Mouse (Mus musculus) MEL (cell line): ENCODE measurements around the gene Dlg2.

ENCODE experiments used
- CHD1 ChIP-seq: IDR thresholded peaks from 2 replicates; pipeline ENCODE4 v1.6.1; 2012; ENCODE audit warnings: low read depth, mild to moderate bottlenecking, inconsistent platforms, low read length, improper control_type of control experiment
- CTCF ChIP-seq, 3 experiments: IDR thresholded peaks in 2 of 3; conservative IDR thresholded peaks in 1 of 3; 2 replicates each; pipeline ENCODE4 v1.5.1; 2011 to 2012; ENCODE audit warnings: low read length in 3 of 3, low read depth in 2 of 3, mild to moderate bottlenecking in 2 of 3, improper control_type of control experiment in 1 of 3, inconsistent platforms in 1 of 3, mixed read lengths in 1 of 3, moderate library complexity in 1 of 3; ENCODE audit not compliant: control insufficient read depth in 1 of 3, insufficient read depth in 1 of 3, poor library complexity in 1 of 3, severe bottlenecking in 1 of 3
- EP300 ChIP-seq, 2 experiments: IDR thresholded peaks; 2 replicates each; pipeline ENCODE4 v1.6.1; 2011; ENCODE audit warnings: improper control_type of control experiment in 2 of 2, low read length in 2 of 2, low read depth in 1 of 2, mild to moderate bottlenecking in 1 of 2
- HCFC1 ChIP-seq: IDR thresholded peaks from 2 replicates; pipeline ENCODE4 v1.6.1; 2012; ENCODE audit warnings: low read depth, mild to moderate bottlenecking, inconsistent platforms, low read length, improper control_type of control experiment, moderate library complexity
- JUND ChIP-seq: IDR thresholded peaks from 2 replicates; pipeline ENCODE4 v1.6.1; 2011; ENCODE audit warnings: low read depth, mild to moderate bottlenecking, improper control_type of control experiment, low read length
- MAFK ChIP-seq: IDR thresholded peaks from 2 replicates; pipeline ENCODE4 v1.6.1; 2011; ENCODE audit warnings: low read depth, mild to moderate bottlenecking, low read length, improper control_type of control experiment, borderline replicate concordance
- MAX ChIP-seq: IDR thresholded peaks from 2 replicates; pipeline ENCODE4 v1.6.1; 2011; ENCODE audit warnings: low read length, improper control_type of control experiment
- MYC ChIP-seq: IDR thresholded peaks from 2 replicates; pipeline ENCODE4 v1.6.1; 2011; ENCODE audit warnings: low read depth, mild to moderate bottlenecking, low read length, improper control_type of control experiment, moderate library complexity
- NELFE ChIP-seq: IDR thresholded peaks from 2 replicates; pipeline ENCODE4 v1.6.1; 2011; ENCODE audit warnings: low read depth, low read length, improper control_type of control experiment
- POLR2A ChIP-seq, 2 experiments: IDR thresholded peaks; 2 replicates each; pipeline ENCODE4 v1.6.1; 2011 to 2012; ENCODE audit warnings: low read length in 2 of 2, mild to moderate bottlenecking in 2 of 2, control low read depth in 1 of 2, improper control_type of control experiment in 1 of 2, low read depth in 1 of 2, moderate library complexity in 1 of 2; ENCODE audit not compliant: control insufficient read depth in 1 of 2, insufficient read depth in 1 of 2, poor library complexity in 1 of 2
- RCOR1 ChIP-seq: IDR thresholded peaks from 2 replicates; pipeline ENCODE4 v1.6.1; 2012; ENCODE audit warnings: low read depth, mild to moderate bottlenecking, inconsistent platforms, low read length, improper control_type of control experiment
- TAL1 ChIP-seq: IDR thresholded peaks from 2 replicates; pipeline ENCODE4 v1.6.1; 2012; ENCODE audit warnings: mild to moderate bottlenecking, inconsistent platforms, low read length, moderate library complexity, mixed read lengths

DNA sequence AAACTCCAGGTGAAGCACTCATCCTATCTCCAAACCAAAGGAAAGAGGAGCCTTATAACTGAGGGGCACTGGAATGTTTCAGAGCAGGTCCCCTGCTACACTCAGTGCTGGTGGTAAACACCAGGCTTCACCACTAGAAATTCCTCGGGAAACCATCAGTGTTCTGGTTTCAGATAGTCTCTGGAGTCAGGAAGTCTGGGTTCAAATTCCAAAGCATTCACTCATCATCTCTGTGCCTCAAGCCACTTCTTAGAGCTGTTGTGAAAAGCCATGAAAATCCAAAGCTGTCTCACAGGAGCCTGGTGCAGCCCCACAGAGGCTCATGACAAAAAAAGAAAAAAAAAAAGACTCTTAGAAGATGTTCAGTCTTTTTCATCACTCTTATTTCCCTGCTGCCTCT, 1369.3 kb downstream of the Dlg2 start:
- TF ChIP-seq RCOR1 (no peak), NELFE (no peak), EP300 (IDR thresholded peaks at IDR 0.05; ENCODE audit: low read depth in 1 of 2, low read length in 2 of 2) (no peak), MAX (no peak), CTCF (IDR thresholded peaks at IDR 0.05 in 2 of 3, conservative IDR thresholded peaks at IDR 0.05 in 1 of 3; ENCODE audit: control insufficient read depth in 1 of 3, insufficient read depth in 1 of 3, low read depth in 2 of 3, low read length in 3 of 3, poor library complexity in 1 of 3, severe bottlenecking in 1 of 3) (no peak), MYC (no peak), POLR2A (IDR thresholded peaks at IDR 0.05; ENCODE audit: control insufficient read depth in 1 of 2, insufficient read depth in 1 of 2, low read depth in 1 of 2, low read length in 2 of 2, poor library complexity in 1 of 2) (no peak), HCFC1 (no peak), MAFK (no peak), JUND (no peak), TAL1 (no peak), CHD1 (no peak)
